Mouse (Mus musculus) heart, postnatal 0 days (tissue): Measurements from ENCODE around the gene Usp47. TPM values are rescaled to one million over a fixed set of nuclear protein-coding genes. Genes with fewer than 3 reads are reported as not detected.

Experiments used
- ATAC-seq: fragments of 200-750 bp; cut with Nextera tagmentation; 2 replicates; pipeline ENCODE4 v1.8.0; 2017; ENCODE audit warnings: low read depth, moderate number of reproducible peaks, moderate library complexity; ENCODE audit not compliant: insufficient read depth
- DNase-seq: peaks from one replicate; pipeline ENCODE4 v3.0.0-alpha.2; 2016; ENCODE audit warnings: low spot score
- H3K27ac ChIP-seq: fragments of 300-500 bp; sonication (generic); 2 replicates; pipeline ENCODE4 v1.5.1; 2014; ENCODE audit warnings: low read depth, mild to moderate bottlenecking
- H3K27me3 ChIP-seq: fragments of 300-500 bp; sonication (generic); 2 replicates; pipeline ENCODE4 v1.6.1; 2014; ENCODE audit warnings: low read length, mixed read lengths; ENCODE audit not compliant: control insufficient read depth, insufficient read depth
- H3K36me3 ChIP-seq: fragments of 300-500 bp; sonication (generic); replicated peaks from 2 replicates; pipeline ENCODE4 v1.6.1; 2014; ENCODE audit warnings: low read length, mixed read lengths; ENCODE audit not compliant: control insufficient read depth, insufficient read depth
- H3K4me1 ChIP-seq: fragments of 300-500 bp; sonication (generic); 2 replicates; pipeline ENCODE4 v1.6.1; 2014; ENCODE audit warnings: antibody characterized with exemption; ENCODE audit not compliant: control insufficient read depth, insufficient read depth
- H3K4me2 ChIP-seq: fragments of 300-500 bp; sonication (generic); 2 replicates; pipeline ENCODE4 v1.6.1; 2014; ENCODE audit warnings: low read depth, mild to moderate bottlenecking, low read length, moderate library complexity
- H3K4me3 ChIP-seq: fragments of 300-500 bp; sonication (generic); 2 replicates; pipeline ENCODE4 v1.5.1; 2014; ENCODE audit warnings: low read depth, low read length
- H3K9ac ChIP-seq: fragments of 300-500 bp; sonication (generic); replicated peaks from 2 replicates; pipeline ENCODE4 v1.6.1; 2014; ENCODE audit warnings: low read depth, low read length, mixed read lengths
- H3K9me3 ChIP-seq: fragments of 300-500 bp; sonication (generic); replicated peaks from 2 replicates; pipeline ENCODE4 v1.6.1; 2016; ENCODE audit warnings: low read length; ENCODE audit not compliant: control insufficient read depth
- CTCF ChIP-seq: IDR thresholded peaks from 2 replicates; pipeline ENCODE4 v1.5.1; 2016; ENCODE audit warnings: antibody characterized with exemption, control low read depth, low read depth
- EP300 ChIP-seq: IDR thresholded peaks from 2 replicates; pipeline ENCODE4 v1.6.1; 2016; ENCODE audit warnings: antibody characterized with exemption, low read depth
- WGBS: fragments of 180-500 bp; shearing (Covaris S2); extraction: QIAGEN DNeasy Blood & Tissue Kit; methylation state at CpG from one replicate; pipeline ENCODE4 v1.1.7; 2014; 5-methylcytosine and 5-hydroxymethylcytosine counted together
- polyA plus RNA-seq: library from polyadenylated mRNA; unstranded; fragments of >200 nt; fragmentation: Nextera tagmentation; extraction: Ambion mirVana; gene quantifications from 2 replicates; pipeline ENCODE4 v1.2.1, GENCODE M21; 2015
- total RNA-seq: library from RNA; depleted of rRNA; stranded (reverse); fragments of >200 nt; gene quantifications from 2 replicates; pipeline ENCODE4 v1.2.3, GENCODE M21; 2014; ENCODE audit warnings: low replicate concordance

The Usp47 gene
- total and polyA plus RNA-seq, 2 experiments from 2014 or later: 39.6 to 44.0 TPM

DNA sequence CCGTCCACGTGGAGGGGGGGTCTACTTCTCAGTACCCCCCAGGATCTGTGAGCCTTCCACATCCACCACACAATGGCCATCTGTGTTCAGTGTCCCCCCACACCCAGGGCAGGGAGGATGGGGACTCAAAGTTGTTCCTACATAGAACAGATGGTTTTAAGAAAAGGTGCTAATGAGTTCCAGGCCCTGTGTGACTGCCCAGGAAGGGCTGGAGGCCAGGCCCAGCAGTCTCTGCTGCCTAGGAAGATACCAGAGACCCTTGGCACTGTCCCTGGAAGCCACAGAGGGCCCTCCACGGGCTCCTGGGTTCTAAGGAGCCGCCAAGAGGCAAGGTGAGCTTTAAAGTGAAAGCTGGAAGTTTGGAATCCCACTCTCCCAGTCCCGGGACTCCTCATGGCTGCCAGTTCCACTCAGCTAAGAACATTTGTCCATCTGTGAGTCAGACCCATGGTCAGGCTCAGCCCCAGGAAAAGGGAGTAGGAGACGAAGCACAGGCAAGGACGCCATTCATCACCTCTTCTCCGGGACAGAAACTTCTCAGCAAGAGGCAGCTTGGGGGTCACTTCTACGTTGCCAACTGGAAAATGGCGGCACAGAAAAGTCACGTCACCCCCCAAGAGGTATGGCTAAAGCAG is 98.7 kb downstream of the Usp47 start:
- no peak overlapping the region for H3K9ac ChIP-seq
- H3K27me3 ChIP-seq: no peaks in the 10 kb centered on the region
- H3K27ac ChIP-seq: no peak overlapping the region
- H3K4me2 ChIP-seq: no peak overlapping the region
- TF ChIP-seq EP300 (no peak), CTCF (no peak)
- H3K4me3 ChIP-seq: no peak overlapping the region
- peaks cover 17% of the 10 kb centered on the region for H3K4me1 ChIP-seq
- ATAC-seq: no peak
- WGBS: 70% methylated on average over 11 of the region's 11 CpGs
- H3K36me3 ChIP-seq: peaks cover 5% of the 10 kb centered on the region; the same call in 1 of the 2 replicates
- no peaks in the 10 kb centered on the region for H3K9me3 ChIP-seq
- DNase-seq: no peak

- H3K9ac ChIP-seq: no peak overlapping the region
- H3K36me3 ChIP-seq: peaks cover 5% of the 10 kb centered on the region; the same call in 1 of the 2 replicates
- peaks cover 27% of the 10 kb centered on the region for H3K4me1 ChIP-seq
- TF ChIP-seq CTCF (no peak), EP300 (no peak)
- no peak overlapping the region for H3K4me2 ChIP-seq
- whole genome bisulfite sequencing: 95% methylated on average over 5 of the region's 5 CpGs
- no peaks in the 10 kb centered on the region for H3K9me3 ChIP-seq
- DNase-seq (no peak), ATAC-seq (no peak)
- H3K4me3 ChIP-seq: no peak overlapping the region
- H3K27me3 ChIP-seq: no peaks in the 10 kb centered on the region
- H3K27ac ChIP-seq: no peak overlapping the region
These were observed 100.3 kb downstream of the Usp47 start for GRCm38 (mm10) chr7:112123612-112124011.

GRCm38 (mm10) chr7:112125625-112126260 is 102.4 kb downstream of the Usp47 start:
- Histone ChIP-seq H3K9ac (no peak overlapping the region), H3K4me1 (peaks cover 46% of the 10 kb centered on the region), H3K27ac (no peak overlapping the region), H3K36me3 (no peaks in the 10 kb centered on the region; the same call in 1 of the 2 replicates), H3K4me3 (no peak overlapping the region), H3K4me2 (no peak overlapping the region), H3K9me3 (no peaks in the 10 kb centered on the region), H3K27me3 (no peaks in the 10 kb centered on the region)
- no peak for ATAC-seq
- DNase-seq: no peak
- TF ChIP-seq CTCF (no peak), EP300 (no peak)
- WGBS: 55% methylated on average over 7 of the region's 7 CpGs

- Histone ChIP-seq H3K36me3 (no peaks in the 10 kb centered on the region), H3K27ac (no peak overlapping the region), H3K4me2 (no peak overlapping the region), H3K9me3 (no peaks in the 10 kb centered on the region), H3K4me1 (peaks cover 46% of the 10 kb centered on the region), H3K9ac (no peak overlapping the region), H3K27me3 (no peaks in the 10 kb centered on the region), H3K4me3 (no peak overlapping the region)
- TF ChIP-seq CTCF: no peak
- ATAC-seq: no peak
- 50% methylated on average over 5 of the region's 5 CpGs for WGBS
- no peak for DNase-seq
These were observed 103.9 kb downstream of the Usp47 start for GRCm38 (mm10) chr7:112127085-112127637.

DNA sequence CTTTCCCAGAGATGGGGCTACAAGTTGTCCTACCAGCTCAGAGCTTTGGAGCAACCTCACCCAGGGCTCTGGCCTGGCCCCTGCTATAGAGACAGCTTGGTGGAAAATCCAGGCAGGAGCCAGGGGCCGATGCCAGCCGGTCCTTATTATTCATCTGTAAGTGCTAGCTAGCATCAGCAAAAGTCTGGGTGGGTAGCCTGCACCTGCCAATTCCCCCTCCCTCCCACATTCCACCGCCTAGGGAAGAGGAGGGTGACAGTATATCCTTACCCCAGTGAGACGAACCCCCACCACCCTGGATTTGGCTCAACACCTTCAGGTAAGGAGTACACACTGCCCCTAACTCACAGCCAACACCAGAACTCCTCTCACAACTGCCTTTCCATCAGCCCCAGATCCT is 104.7 kb downstream of the Usp47 start:
- no peak overlapping the region; the same call in 1 of the 2 replicates for H3K27ac ChIP-seq
- DNase-seq (no peak), ATAC-seq (no peak)
- no peaks in the 10 kb centered on the region for H3K9me3 ChIP-seq
- H3K4me1 ChIP-seq: peaks cover 46% of the 10 kb centered on the region
- TF ChIP-seq CTCF: no peak
- no peak for TF ChIP-seq EP300
- 89% methylated on average over 4 of the region's 4 CpGs for WGBS
- H3K4me2 ChIP-seq: no peak overlapping the region
- H3K4me3 ChIP-seq: no peak overlapping the region
- H3K36me3 ChIP-seq: no peaks in the 10 kb centered on the region
- no peaks in the 10 kb centered on the region for H3K27me3 ChIP-seq
- no peak overlapping the region for H3K9ac ChIP-seq
